ENCODE assay signal across 25 mouse cellular contexts in genomic region chr6:94067741-94068450, GRCm38 (mm10).
DNase-seq lines count a peak whose midpoint lies in the region; ATAC-seq and TF ChIP-seq lines count a peak whose summit lies in the region.
"Had no signal": no experiment of that assay in that cellular context is flagged by ENCODE, and none has a peak within 500 bp of the region (broad histone marks: within the 10 kb centered on the region; RNA-seq: fewer than 3 reads in every experiment).

No protein-coding gene starts in this region.

- H3K4me3 ChIP-seq in heart, embryonic 10.5 days: no peak overlapping the region
- H3K4me3 ChIP-seq in kidney, embryonic 16.5 days (ENCODE audit: low read length): no peak overlapping the region
- no peak overlapping the region for H3K4me3 ChIP-seq in limb, embryonic 10.5 days
- H3K4me3 ChIP-seq in gastrocnemius, adult 2 months: no peak overlapping the region
- H3K4me3 ChIP-seq: hindbrain, embryonic 15.5 days; liver, embryonic 15.5 days; lung, embryonic 15.5 days had no signal

- DNase-seq in heart, embryonic 10.5 days (ENCODE audit: low spot score): no peak
- no peak for DNase-seq in heart, postnatal 25 days (ENCODE audit: low spot score)
- no peak for DNase-seq in kidney, postnatal 14 days
- no peak for DNase-seq in limb, embryonic 10.5 days (ENCODE audit: low spot score)
- no peak for DNase-seq in gastrocnemius, adult 2 months
- no peak for DNase-seq in testis, postnatal 14 days (ENCODE audit: low spot score)
- DNase-seq: adrenal gland, postnatal 36 days; cerebellum, adult 11 months; cerebellum, adult 9-11 months; gastrocnemius, postnatal 14 days; heart, adult 18-20 months; kidney, adult 8-10 months; kidney, postnatal 4 days; layer of hippocampus, adult 9-11 months; left cerebral cortex, postnatal 4 days; lung, postnatal 4 days; midbrain, embryonic 14.5 days; right cerebral cortex, postnatal 14 days had no signal

- intact Hi-C loops in heart, postnatal 25 days (cut with DNase I): no loop called here
- intact Hi-C loops in gastrocnemius, adult 2 months (cut with DNase I): no loop called here

- no peak for TF ChIP-seq CTCF in gastrocnemius, adult 2 months (IDR thresholded peaks at IDR 0.05)

- no peaks in the 10 kb centered on the region for H3K9me3 ChIP-seq in heart, embryonic 10.5 days
- no peaks in the 10 kb centered on the region for H3K9me3 ChIP-seq in kidney, embryonic 16.5 days (ENCODE audit: low read length)
- no peaks in the 10 kb centered on the region for H3K9me3 ChIP-seq in limb, embryonic 10.5 days (replicated peaks)
- H3K9me3 ChIP-seq: hindbrain, embryonic 15.5 days; liver, embryonic 15.5 days; lung, embryonic 15.5 days had no signal

- H3K9ac ChIP-seq in kidney, embryonic 16.5 days (replicated peaks; ENCODE audit: low read length): no peak overlapping the region
- H3K9ac ChIP-seq: hindbrain, embryonic 15.5 days; liver, embryonic 15.5 days; lung, embryonic 15.5 days had no signal

- no peak overlapping the region for H3K4me2 ChIP-seq in kidney, embryonic 16.5 days (replicated peaks; ENCODE audit: low read depth, low read length)
- H3K4me2 ChIP-seq: hindbrain, embryonic 15.5 days; liver, embryonic 15.5 days; lung, embryonic 15.5 days had no signal

- H3K36me3 ChIP-seq in heart, embryonic 10.5 days: no peaks in the 10 kb centered on the region
- H3K36me3 ChIP-seq in kidney, embryonic 16.5 days (ENCODE audit: insufficient read depth, low read length): no peaks in the 10 kb centered on the region
- no peaks in the 10 kb centered on the region for H3K36me3 ChIP-seq in limb, embryonic 10.5 days
- H3K36me3 ChIP-seq: hindbrain, embryonic 15.5 days; liver, embryonic 15.5 days; lung, embryonic 15.5 days had no signal

- WGBS in heart, embryonic 10.5 days: 67% methylated on average over 8 of the region's 8 CpGs
- WGBS in kidney, embryonic 16.5 days: 44% methylated on average over 8 of the region's 8 CpGs
- WGBS in limb, embryonic 10.5 days: 21% methylated on average over 8 of the region's 8 CpGs

- peak overlapping the region; percentile 82 for H3K27ac ChIP-seq in heart, embryonic 10.5 days
- peak overlapping the region; percentile 52; the same call in 1 of the 2 replicates for H3K27ac ChIP-seq in kidney, embryonic 16.5 days (ENCODE audit: low read length)
- H3K27ac ChIP-seq in limb, embryonic 10.5 days: peak overlapping the region; percentile 72
- H3K27ac ChIP-seq in gastrocnemius, adult 2 months: no peak overlapping the region
- H3K27ac ChIP-seq: hindbrain, embryonic 15.5 days; liver, embryonic 15.5 days; lung, embryonic 15.5 days; stomach, postnatal 0 days had no signal

- no peak for ATAC-seq in kidney, embryonic 16.5 days (ENCODE audit: low FRiP score, low TSS enrichment)
- ATAC-seq: forebrain, embryonic 16.5 days; Patski had no signal

- H3K4me1 ChIP-seq in heart, embryonic 10.5 days: peaks cover 73% of the 10 kb centered on the region
- H3K4me1 ChIP-seq in kidney, embryonic 16.5 days (ENCODE audit: insufficient read depth, low read length): peaks cover 21% of the 10 kb centered on the region
- H3K4me1 ChIP-seq in limb, embryonic 10.5 days: peaks cover 75% of the 10 kb centered on the region
- H3K4me1 ChIP-seq: hindbrain, embryonic 15.5 days had no signal

- no peaks in the 10 kb centered on the region for H3K27me3 ChIP-seq in heart, embryonic 10.5 days (ENCODE audit: insufficient read depth, poor library complexity, severe bottlenecking)
- H3K27me3 ChIP-seq in kidney, embryonic 16.5 days (ENCODE audit: insufficient read depth, low read length): no peaks in the 10 kb centered on the region
- H3K27me3 ChIP-seq in limb, embryonic 10.5 days (ENCODE audit: low read depth, poor library complexity, severe bottlenecking): no peaks in the 10 kb centered on the region
- H3K27me3 ChIP-seq: hindbrain, embryonic 15.5 days; liver, embryonic 15.5 days; lung, embryonic 15.5 days; Patski had no signal
